Mouse (Mus musculus) myocyte (in vitro differentiated cells): ENCODE data around the gene Hoxd8. TPM values are rescaled to one million over a fixed set of nuclear protein-coding genes. Genes with fewer than 3 reads are reported as not detected.

Source experiments
- H3K27me3 ChIP-seq: one replicate; pipeline ENCODE4 v1.6.1; 2011; ENCODE audit not compliant: control insufficient read depth, insufficient read depth, insufficient read length
- H3K36me3 ChIP-seq: one replicate; pipeline ENCODE4 v1.6.1; 2011; ENCODE audit not compliant: control insufficient read depth, insufficient read depth
- H3K4me2 ChIP-seq: one replicate; pipeline ENCODE4 v1.6.1; 2011; ENCODE audit warnings: low read depth, control low read depth
- H3K4me3 ChIP-seq: one replicate; pipeline ENCODE4 v1.5.1; 2011; ENCODE audit warnings: mild to moderate bottlenecking, control low read depth, moderate library complexity
- H3K79me2 ChIP-seq: one replicate; pipeline ENCODE4 v1.6.1; 2011; ENCODE audit not compliant: control insufficient read depth, insufficient read depth
- H3ac ChIP-seq: one replicate; pipeline ENCODE4 v1.6.1; 2011; ENCODE audit not compliant: control insufficient read depth, insufficient read length
- CEBPB ChIP-seq: IDR thresholded peaks from 2 replicates; pipeline ENCODE4 v1.6.1; 2011; ENCODE audit warnings: mild to moderate bottlenecking, moderate library complexity; ENCODE audit not compliant: poor library complexity, insufficient read depth, severe bottlenecking
- E2F4 ChIP-seq: IDR thresholded peaks from one replicate; pipeline ENCODE4 v1.6.1; 2011; ENCODE audit warnings: mild to moderate bottlenecking, control low read depth, moderate library complexity; ENCODE audit not compliant: insufficient read depth
- MAX ChIP-seq: IDR thresholded peaks from one replicate; pipeline ENCODE4 v1.6.1; 2011; ENCODE audit warnings: low read depth, mild to moderate bottlenecking, control low read depth
- MYOD1 ChIP-seq, 3 experiments: IDR thresholded peaks; one replicate each; pipeline ENCODE4 v1.6.1; 2011; ENCODE audit warnings: control low read depth in 2 of 3, low read depth in 2 of 3, mild to moderate bottlenecking in 2 of 3, moderate library complexity in 1 of 3; ENCODE audit not compliant: insufficient read length in 2 of 3, control insufficient read depth in 1 of 3
- MYOG ChIP-seq, 3 experiments: IDR thresholded peaks; one replicate each; pipeline ENCODE4 v1.6.1; 2011; ENCODE audit warnings: control low read depth in 2 of 3, low read depth in 2 of 3, mild to moderate bottlenecking in 2 of 3; ENCODE audit not compliant: insufficient read length in 2 of 3, control insufficient read depth in 1 of 3, insufficient read depth in 1 of 3
- POLR2A ChIP-seq: IDR thresholded peaks from one replicate; pipeline ENCODE4 v1.6.1; 2011; ENCODE audit warnings: low read depth, mild to moderate bottlenecking, control low read depth, moderate library complexity; ENCODE audit not compliant: insufficient read length
- POLR2AphosphoS2 ChIP-seq: IDR thresholded peaks from one replicate; pipeline ENCODE4 v1.6.1; 2011; ENCODE audit warnings: low read depth, control low read depth; ENCODE audit not compliant: insufficient read length
- REST ChIP-seq: IDR thresholded peaks from one replicate; pipeline ENCODE4 v1.6.1; 2011; ENCODE audit warnings: mild to moderate bottlenecking, control low read depth, moderate library complexity; ENCODE audit not compliant: insufficient read depth, insufficient read length
- SRF ChIP-seq: IDR thresholded peaks from one replicate; pipeline ENCODE4 v1.6.1; 2011; ENCODE audit warnings: low read depth; ENCODE audit not compliant: control insufficient read depth, insufficient read length
- TCF12 ChIP-seq: IDR thresholded peaks from one replicate; pipeline ENCODE4 v1.6.1; 2011; ENCODE audit warnings: mild to moderate bottlenecking, control low read depth; ENCODE audit not compliant: poor library complexity, insufficient read depth, severe bottlenecking
- TCF3 ChIP-seq: IDR thresholded peaks from one replicate; pipeline ENCODE4 v1.6.1; 2011; ENCODE audit warnings: low read depth, control low read depth; ENCODE audit not compliant: insufficient read length
- USF1 ChIP-seq: IDR thresholded peaks from one replicate; pipeline ENCODE4 v1.6.1; 2011; ENCODE audit warnings: low read depth, mild to moderate bottlenecking, control low read depth, moderate library complexity
- polyA plus RNA-seq: library from polyadenylated mRNA; unstranded; fragments of >200 nt; fragmentation: generic; extraction: Trizol; gene quantifications from one replicate; pipeline ENCODE4 v1.2.1, GENCODE M21; 2012; ENCODE audit warnings: missing spikeins

The Hoxd8 gene
- polyA plus RNA-seq, 1 experiment, result not detected

DNA sequence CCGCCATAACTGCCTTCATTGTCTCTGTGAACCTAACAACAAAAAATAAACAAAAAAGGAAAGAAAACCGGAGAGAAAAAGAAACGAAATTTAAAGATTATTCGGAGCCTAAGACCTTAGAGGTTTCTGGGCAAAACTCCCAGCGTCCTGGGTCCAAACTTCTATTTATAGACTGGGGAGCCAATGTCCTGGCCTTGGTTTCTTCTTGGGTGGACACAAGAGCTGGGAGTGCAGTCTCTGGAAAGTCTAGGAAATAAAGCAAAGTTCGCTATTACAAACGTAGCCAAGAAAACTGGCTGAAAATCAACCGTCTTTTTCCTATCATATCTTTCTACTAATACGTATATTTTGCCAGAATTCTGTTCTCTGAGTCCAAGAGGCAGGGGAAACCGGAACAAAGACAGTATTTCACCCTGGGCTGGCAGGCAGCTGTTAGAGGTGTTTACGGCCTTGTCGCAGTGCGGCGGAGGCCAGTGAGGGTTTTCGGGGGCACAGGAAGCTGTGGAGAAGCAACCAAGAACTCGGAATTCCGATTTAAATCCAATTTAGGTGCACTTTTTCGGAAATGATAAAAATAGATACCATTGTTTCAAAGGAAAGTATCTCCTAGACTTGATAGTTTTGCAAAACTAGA is 9.9 kb downstream of the Hoxd8 start:
- TF ChIP-seq CEBPB (no peak), POLR2A (no peak), TCF3 (no peak), MAX (no peak)
- no peak overlapping the region for H3K4me2 ChIP-seq
- H3K79me2 ChIP-seq, result no peaks in the 10 kb centered on the region
- H3K4me3 ChIP-seq, result no peak overlapping the region
- peaks cover 39% of the 10 kb centered on the region for H3K27me3 ChIP-seq
- H3K36me3 ChIP-seq, result no peaks in the 10 kb centered on the region
- no peak overlapping the region for H3ac ChIP-seq

DNA sequence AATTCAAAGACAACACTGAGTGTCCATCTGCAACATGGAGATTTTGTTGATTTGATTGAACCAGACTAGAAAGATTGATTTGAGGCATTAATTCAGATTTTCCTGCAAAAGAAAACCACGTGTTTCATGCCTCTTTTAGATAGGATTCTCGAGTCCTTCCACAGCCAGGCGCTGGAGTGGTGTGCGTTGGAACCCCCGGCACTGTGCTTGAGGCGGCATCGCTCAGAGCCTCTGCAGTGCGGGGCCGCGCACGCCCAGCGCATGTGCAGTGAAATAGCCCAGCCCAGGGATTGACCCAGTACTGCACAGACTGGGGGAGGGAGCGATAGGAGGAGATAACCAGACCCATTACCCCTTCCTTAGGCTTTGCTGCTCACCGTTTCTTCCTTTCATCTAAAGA is 10.5 kb downstream of the Hoxd8 start:
- no peak overlapping the region for H3K4me3 ChIP-seq
- no peak overlapping the region for H3ac ChIP-seq
- peak overlapping the region; percentile 48 for H3K4me2 ChIP-seq
- no peaks in the 10 kb centered on the region for H3K79me2 ChIP-seq
- peaks cover 33% of the 10 kb centered on the region for H3K27me3 ChIP-seq
- no peaks in the 10 kb centered on the region for H3K36me3 ChIP-seq
- no peak for TF ChIP-seq TCF3
- TF ChIP-seq MYOG (IDR thresholded peaks at IDR 0.05; ENCODE audit: control insufficient read depth in 1 of 3, insufficient read depth in 1 of 3, insufficient read length in 2 of 3, low read depth in 2 of 3), result no peak
- TF ChIP-seq MYOD1 (IDR thresholded peaks at IDR 0.05; ENCODE audit: control insufficient read depth in 1 of 3, insufficient read length in 2 of 3, low read depth in 2 of 3), result no peak
- TF ChIP-seq POLR2AphosphoS2, result no peak
- no peak for TF ChIP-seq TCF12
- TF ChIP-seq SRF, result no peak
- TF ChIP-seq POLR2A, result no peak
- no peak for TF ChIP-seq REST
- TF ChIP-seq MAX, result no peak

DNA sequence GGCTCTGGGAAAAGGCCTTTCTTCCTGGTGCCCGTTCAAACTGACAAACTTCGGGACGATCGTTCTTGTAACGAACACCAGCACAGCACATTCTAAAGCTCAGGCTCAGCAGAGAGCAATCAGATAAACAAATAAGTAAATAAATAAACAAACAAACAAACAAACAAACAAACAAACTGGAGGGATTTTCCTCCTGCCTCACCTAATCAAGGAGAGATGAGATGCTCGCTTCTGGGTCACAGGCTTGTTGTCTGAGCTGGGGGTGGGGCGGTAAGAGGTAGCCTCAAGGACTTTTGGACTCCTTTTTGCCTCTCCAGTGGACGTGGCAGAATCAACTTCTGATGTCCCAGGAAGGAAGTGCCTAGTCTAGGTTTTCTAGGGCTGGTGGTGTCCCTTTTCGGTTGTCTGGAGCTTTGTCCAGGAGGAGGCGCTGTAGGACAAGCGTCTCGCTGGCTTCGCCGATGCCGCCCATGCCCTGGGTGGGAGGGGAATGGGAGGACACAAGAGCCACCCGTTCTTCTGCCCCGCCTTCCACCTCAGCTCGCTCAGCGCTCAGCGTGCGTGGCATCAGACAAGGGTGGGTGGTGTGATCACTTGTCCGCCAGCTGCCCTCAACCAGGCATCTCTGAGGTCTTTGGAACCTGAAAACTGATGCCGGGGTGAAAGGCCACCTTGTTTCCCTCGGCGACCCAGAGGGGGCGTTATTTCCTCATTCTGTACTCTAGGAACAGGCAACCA is 11.3 kb downstream of the Hoxd8 start:
- H3K4me2 ChIP-seq, result peak overlapping the region; percentile 48
- TF ChIP-seq USF1 (no peak), CEBPB (no peak), TCF12 (no peak), MYOD1 (IDR thresholded peaks at IDR 0.05; ENCODE audit: control insufficient read depth in 1 of 3, insufficient read length in 2 of 3, low read depth in 2 of 3) (no peak), E2F4 (no peak), SRF (no peak)
- H3K27me3 ChIP-seq, result peaks cover 31% of the 10 kb centered on the region
- no peak overlapping the region for H3ac ChIP-seq
- no peak overlapping the region for H3K4me3 ChIP-seq
- no peaks in the 10 kb centered on the region for H3K79me2 ChIP-seq
- H3K36me3 ChIP-seq, result no peaks in the 10 kb centered on the region

DNA sequence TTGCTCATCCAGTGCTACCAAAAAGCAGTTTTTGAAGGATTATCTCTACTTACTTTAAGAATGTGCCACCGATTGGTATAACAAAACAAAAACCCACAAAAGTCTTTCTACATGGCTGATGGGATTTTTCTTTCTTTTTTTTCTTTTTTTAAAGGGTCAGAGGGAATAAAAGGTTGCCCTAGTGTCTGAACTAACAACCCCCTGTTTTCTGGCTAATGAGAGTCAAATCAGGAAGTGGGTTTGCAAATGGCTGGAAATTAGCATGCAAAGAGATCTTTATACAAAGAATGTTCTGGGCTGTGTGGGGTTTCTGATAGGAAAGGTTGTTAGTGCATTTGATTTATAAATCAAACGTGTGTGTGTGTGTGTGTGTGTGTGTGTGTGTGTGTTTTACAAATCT is 16.0 kb downstream of the Hoxd8 start:
- no peak overlapping the region for H3K4me2 ChIP-seq
- no peak overlapping the region for H3ac ChIP-seq
- TF ChIP-seq MAX (no peak), SRF (no peak), POLR2A (no peak), USF1 (no peak), REST (no peak), POLR2AphosphoS2 (no peak), TCF3 (no peak), E2F4 (no peak)
- H3K27me3 ChIP-seq, result peaks cover 43% of the 10 kb centered on the region
- H3K4me3 ChIP-seq, result no peak overlapping the region
- H3K36me3 ChIP-seq, result no peaks in the 10 kb centered on the region
- H3K79me2 ChIP-seq, result no peaks in the 10 kb centered on the region

DNA sequence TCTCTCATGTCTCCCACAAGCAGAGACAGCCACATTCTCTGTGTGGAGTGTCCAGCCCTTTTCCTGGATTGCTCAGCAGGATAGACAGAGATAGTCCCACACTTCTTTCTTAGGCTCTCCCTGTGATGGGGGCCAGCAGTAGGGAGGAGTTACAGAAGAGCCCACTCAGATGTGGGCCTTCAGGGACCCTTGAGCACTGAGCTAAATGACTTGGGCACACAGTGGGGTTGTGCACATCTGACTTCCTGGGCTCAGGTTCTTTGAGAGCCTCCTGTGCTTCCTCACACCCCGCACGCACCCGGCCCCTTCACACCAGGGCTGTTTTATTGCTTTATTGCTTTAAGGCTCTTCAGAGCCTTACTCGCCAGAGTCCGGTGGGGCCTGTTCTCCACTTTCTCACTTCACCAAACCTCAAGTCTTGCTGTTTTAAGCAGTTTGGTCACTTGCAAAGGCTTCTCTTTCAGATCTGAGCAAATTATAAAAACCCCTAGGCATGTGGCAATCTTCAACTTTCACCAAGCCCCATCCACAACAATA is 16.6 kb downstream of the Hoxd8 start:
- H3K27me3 ChIP-seq, result peaks cover 45% of the 10 kb centered on the region
- no peaks in the 10 kb centered on the region for H3K36me3 ChIP-seq
- no peak for TF ChIP-seq SRF
- no peak for TF ChIP-seq MAX
- TF ChIP-seq POLR2AphosphoS2, result no peak
- no peak for TF ChIP-seq POLR2A
- no peak for TF ChIP-seq TCF3
- no peak for TF ChIP-seq MYOG (IDR thresholded peaks at IDR 0.05; ENCODE audit: control insufficient read depth in 1 of 3, insufficient read depth in 1 of 3, insufficient read length in 2 of 3, low read depth in 2 of 3)
- no peak for TF ChIP-seq TCF12
- no peak for TF ChIP-seq REST
- H3K79me2 ChIP-seq, result no peaks in the 10 kb centered on the region
- no peak overlapping the region for H3K4me2 ChIP-seq
- H3ac ChIP-seq, result no peak overlapping the region
- no peak overlapping the region for H3K4me3 ChIP-seq
